ENCODE assay signal across 14 mouse cellular contexts in genomic region chr5:92196895-92197811, GRCm38 (mm10). TPM values are rescaled to one million over a fixed set of nuclear protein-coding genes. Genes with fewer than 3 reads are reported as not detected.
DNase-seq lines count a peak whose midpoint lies in the region; ATAC-seq lines count a peak whose summit lies in the region.
"Had no signal": no experiment of that assay in that cellular context is flagged by ENCODE, and none has a peak within 500 bp of the region (broad histone marks: within the 10 kb centered on the region; RNA-seq: fewer than 3 reads in every experiment).

No protein-coding gene starts in this region.

- 80% methylated on average over 15 of the region's 15 CpGs for WGBS in forebrain, embryonic 12.5 days
- 92% methylated on average over 15 of the region's 15 CpGs for WGBS in forebrain, embryonic 10.5 days
- 56% methylated on average over 15 of the region's 15 CpGs for WGBS in hindbrain, embryonic 16.5 days

- H3K9ac ChIP-seq in forebrain, embryonic 12.5 days = no peak overlapping the region
- H3K9ac ChIP-seq in hindbrain, embryonic 16.5 days (ENCODE audit: low read depth, low read length) = 0 out of 2 replicates have a peak overlapping the region, but pooled peaks have one; percentile 23
- H3K9ac ChIP-seq: stomach, embryonic 15.5 days had no signal

- H3K4me2 ChIP-seq in forebrain, embryonic 12.5 days = no peak overlapping the region
- no peak overlapping the region for H3K4me2 ChIP-seq in hindbrain, embryonic 16.5 days (ENCODE audit: low read length)
- H3K4me2 ChIP-seq: stomach, embryonic 15.5 days had no signal

- peaks cover 83% of the 10 kb centered on the region for H3K36me3 ChIP-seq in forebrain, embryonic 12.5 days (replicated peaks)
- peaks cover 96% of the 10 kb centered on the region for H3K36me3 ChIP-seq in forebrain, embryonic 10.5 days (replicated peaks)
- H3K36me3 ChIP-seq in hindbrain, embryonic 16.5 days (ENCODE audit: control insufficient read depth, insufficient read depth, low read length) = peaks cover 33% of the 10 kb centered on the region

- peaks cover 6% of the 10 kb centered on the region; the same call in 1 of the 2 replicates for H3K4me1 ChIP-seq in forebrain, embryonic 12.5 days
- no peaks in the 10 kb centered on the region for H3K4me1 ChIP-seq in forebrain, embryonic 10.5 days
- peaks cover 6% of the 10 kb centered on the region; the same call in 1 of the 2 replicates for H3K4me1 ChIP-seq in hindbrain, embryonic 16.5 days (ENCODE audit: control insufficient read depth, insufficient read depth, low read depth, low read length)
- H3K4me1 ChIP-seq: stomach, embryonic 15.5 days had no signal

- no peak overlapping the region for H3K4me3 ChIP-seq in forebrain, embryonic 12.5 days (replicated peaks)
- H3K4me3 ChIP-seq in forebrain, embryonic 10.5 days = no peak overlapping the region
- no peak overlapping the region for H3K4me3 ChIP-seq in hindbrain, embryonic 16.5 days (ENCODE audit: low read length)
- H3K4me3 ChIP-seq: stomach, embryonic 15.5 days had no signal

- peak overlapping the region; percentile 53; the same call in 1 of the 2 replicates for H3K27ac ChIP-seq in forebrain, embryonic 12.5 days
- no peak overlapping the region for H3K27ac ChIP-seq in forebrain, embryonic 10.5 days
- peak overlapping the region; percentile 6; the same call in 1 of the 2 replicates for H3K27ac ChIP-seq in hindbrain, embryonic 16.5 days (ENCODE audit: low read depth, low read length)
- H3K27ac ChIP-seq: stomach, embryonic 15.5 days had no signal

- 0 out of 2 replicates have a peak, but pooled peaks have one; percentile 55 for ATAC-seq in forebrain, embryonic 12.5 days (ENCODE audit: low FRiP score)
- ATAC-seq in hindbrain, embryonic 16.5 days = peak; percentile 77
- ATAC-seq in inflammation-experienced regulatory T-cells, adult 6 months = no peak
- ATAC-seq in megakaryocyte, adult 5-6 weeks (ENCODE audit: poor library complexity, severe bottlenecking) = no peak

- no peak for DNase-seq in forebrain, embryonic 10.5 days (ENCODE audit: extremely low spot score, low spot score)
- DNase-seq in ovary, adult 18-20 months (ENCODE audit: low spot score) = peak; percentile 23
- no peak for DNase-seq in ovary, postnatal 10 days (ENCODE audit: low spot score)
- no peak for DNase-seq in right cerebral cortex, postnatal 10 days (ENCODE audit: low spot score in 2 of 2)
- DNase-seq: right cerebral cortex, postnatal 14 days had no signal

- no peaks in the 10 kb centered on the region for H3K9me3 ChIP-seq in forebrain, embryonic 12.5 days
- H3K9me3 ChIP-seq in forebrain, embryonic 10.5 days = no peaks in the 10 kb centered on the region
- no peaks in the 10 kb centered on the region for H3K9me3 ChIP-seq in hindbrain, embryonic 16.5 days (ENCODE audit: control insufficient read depth, low read length)
- H3K9me3 ChIP-seq: stomach, embryonic 15.5 days had no signal

- no peaks in the 10 kb centered on the region for H3K27me3 ChIP-seq in forebrain, embryonic 12.5 days
- no peaks in the 10 kb centered on the region for H3K27me3 ChIP-seq in forebrain, embryonic 10.5 days (ENCODE audit: poor library complexity, severe bottlenecking)
- no peaks in the 10 kb centered on the region for H3K27me3 ChIP-seq in hindbrain, embryonic 16.5 days (replicated peaks; ENCODE audit: control insufficient read depth, insufficient read depth, low read length)
- H3K27me3 ChIP-seq: stomach, embryonic 15.5 days had no signal

RNA-seq across cellular contexts. Expression of gene U90926, which starts 18.1 kb away (rescaled TPM):
- polyA plus RNA-seq in forebrain, embryonic 12.5 days (2016; fragmentation: Nextera tagmentation; extraction: Ambion mirVana) = not detected in 2 replicates
- not detected in 2 replicates for polyA plus RNA-seq in forebrain, embryonic 10.5 days (2016; fragmentation: Nextera tagmentation; extraction: Ambion mirVana)
- not detected in 2 replicates for polyA plus RNA-seq in hindbrain, embryonic 16.5 days (2015; fragmentation: Nextera tagmentation; extraction: Ambion mirVana)
- polyA plus RNA-seq in inflammation-experienced regulatory T-cells, adult 6 months (2017; shearing (Covaris generic)) = not detected
- total RNA-seq in megakaryocyte, adult 5-6 weeks (2015) = not detected in 2 replicates
- total RNA-seq in megakaryocyte, adult 5-6 weeks (2017) = not detected in 2 replicates
- total RNA-seq: ES-E14; granulocyte monocyte progenitor cell, adult 5-6 weeks; heart, postnatal 25 days had no signal
- polyA plus RNA-seq: liver, embryonic 16.5 days; stomach, embryonic 15.5 days had no signal

RNA-seq across cellular contexts. Expression of gene Ppef2, which starts 58.9 kb away (rescaled TPM):
- 0.14 and 0.34 TPM in 2 replicates for polyA plus RNA-seq in forebrain, embryonic 12.5 days (2016; fragmentation: Nextera tagmentation; extraction: Ambion mirVana)
- polyA plus RNA-seq in forebrain, embryonic 10.5 days (2016; fragmentation: Nextera tagmentation; extraction: Ambion mirVana) = 0.23 TPM in 1 of 2 replicates, not detected in the other
- 0.62 and 0.68 TPM in 2 replicates for polyA plus RNA-seq in hindbrain, embryonic 16.5 days (2015; fragmentation: Nextera tagmentation; extraction: Ambion mirVana)
- polyA plus RNA-seq in inflammation-experienced regulatory T-cells, adult 6 months (2017; shearing (Covaris generic)) = under 1 TPM; 0.20 to 0.44 (median 0.33) TPM
- 4.7 and 5.5 TPM in 2 replicates for total RNA-seq in megakaryocyte, adult 5-6 weeks (2015)
- total RNA-seq in megakaryocyte, adult 5-6 weeks (2017) = 2.7 TPM in 2 replicates
- total RNA-seq: granulocyte monocyte progenitor cell, adult 5-6 weeks had no signal
- polyA plus RNA-seq: liver, embryonic 16.5 days had no signal

RNA-seq across cellular contexts. Expression of gene Uso1, which starts 59.4 kb away (rescaled TPM):
- 48.1 and 51.2 TPM in 2 replicates for polyA plus RNA-seq in forebrain, embryonic 12.5 days (2016; fragmentation: Nextera tagmentation; extraction: Ambion mirVana)
- polyA plus RNA-seq in forebrain, embryonic 10.5 days (2016; fragmentation: Nextera tagmentation; extraction: Ambion mirVana) = 37.0 and 38.8 TPM in 2 replicates
- 35.7 and 40.1 TPM in 2 replicates for polyA plus RNA-seq in hindbrain, embryonic 16.5 days (2015; fragmentation: Nextera tagmentation; extraction: Ambion mirVana)
- polyA plus RNA-seq in inflammation-experienced regulatory T-cells, adult 6 months (2017; shearing (Covaris generic)) = 10 to 100 TPM; 31.3 to 36.7 (median 34.4) TPM
- total RNA-seq in megakaryocyte, adult 5-6 weeks (2015) = 55.8 and 56.5 TPM in 2 replicates
- total RNA-seq in megakaryocyte, adult 5-6 weeks (2017) = 20.9 and 29.7 TPM in 2 replicates

Comparison
In these comparisons a context has a peak if more than half of its experiments do, and no peak if none do; other contexts are left out.
1. ATAC-seq: peak in forebrain, embryonic 12.5 days (single experiment) and hindbrain, embryonic 16.5 days (single experiment); none in inflammation-experienced regulatory T-cells, adult 6 months (single experiment) and megakaryocyte, adult 5-6 weeks (single experiment).